Mouse (Mus musculus): ENCODE results near the gene Nit1. TPM values are rescaled to one million over a fixed set of nuclear protein-coding genes. Genes with fewer than 3 reads are reported as not detected.
A peak's percentile ranks its signal among the peaks of the same experiment; 100 is the strongest.

The Nit1 gene
- total and polyA plus RNA-seq, 3 experiments: 39.5 to 51.4 (median 40.8) TPM

- H3K4me3 ChIP-seq (replicated peaks in 1 of 3; ENCODE audit: low read depth in 2 of 3, low read length in 2 of 3, poor library complexity in 1 of 3): no peak overlapping the region
- H3K9me3 ChIP-seq (replicated peaks; ENCODE audit: low read length): no peaks in the 10 kb centered on the region
- H3K36me3 ChIP-seq (replicated peaks in 1 of 2; ENCODE audit: control insufficient read depth in 1 of 2, insufficient read depth in 1 of 2, low read length in 1 of 2): peaks cover 2 to 24% of the 10 kb centered on the region in 2 experiments
- H3K4me1 ChIP-seq (ENCODE audit: control insufficient read depth in 1 of 2, insufficient read depth in 2 of 2): peaks cover 3 to 23% of the 10 kb centered on the region in 2 experiments; a peak in 3 of 4 replicates
- H3K4me2 ChIP-seq (ENCODE audit: insufficient read depth, low read depth, poor library complexity, severe bottlenecking): no peak overlapping the region
- no peak overlapping the region for H3K9ac ChIP-seq (ENCODE audit: insufficient read depth, low read depth)
- no peak overlapping the region for H3K27ac ChIP-seq (ENCODE audit: insufficient read depth, low read depth)
- H3K27me3 ChIP-seq (replicated peaks): no peaks in the 10 kb centered on the region
- dilution Hi-C loops (cut with MboI; ENCODE audit: extremely low pct_ligation_motif_present, extremely low pct_unique_long_range_greater_than_20kb, low sequenced_read_pairs) (no loop called here), in situ Hi-C loops (cut with MboI; ENCODE audit: low pct_ligation_motif_present, low pct_unique_long_range_greater_than_20kb, low sequenced_read_pairs) (no loop called here)
- TF ChIP-seq CTCF (conservative IDR thresholded peaks at IDR 0.05 in 1 of 2, IDR thresholded peaks at IDR 0.05 in 1 of 2; ENCODE audit: low read depth in 2 of 2, low read length in 2 of 2): peak in 1 of 2 experiments; percentile 93; a peak in 3 of 4 replicates
- peak; percentile 99 for TF ChIP-seq ZNF384 (IDR thresholded peaks at IDR 0.05; ENCODE audit: low read depth, low read length)
- peak; percentile 92 for TF ChIP-seq RAD21 (IDR thresholded peaks at IDR 0.05; ENCODE audit: low read depth, low read length)
- no peak for TF ChIP-seq RCOR1 (conservative IDR thresholded peaks at IDR 0.05; ENCODE audit: low read depth, low read length)
- no peak for TF ChIP-seq IRF4 (IDR thresholded peaks at IDR 0.05; ENCODE audit: low read depth, low read length)
- TF ChIP-seq PAX5 (IDR thresholded peaks at IDR 0.05; ENCODE audit: low read length): no peak
- no peak; the same call in 1 of the 2 replicates for TF ChIP-seq ZC3H11A (IDR thresholded peaks at IDR 0.05; ENCODE audit: low read depth, low read length)
- TF ChIP-seq ELF1 (IDR thresholded peaks at IDR 0.05; ENCODE audit: low read depth, low read length): no peak
- no peak for TF ChIP-seq USF1 (IDR thresholded peaks at IDR 0.05; ENCODE audit: low read depth, low read length)
- no peak for TF ChIP-seq BHLHE40 (IDR thresholded peaks at IDR 0.05; ENCODE audit: low read depth, low read length)
- peak; percentile 77 for TF ChIP-seq SMC3 (IDR thresholded peaks at IDR 0.05; ENCODE audit: low read depth, low read length)
- H3K79me2 ChIP-seq (replicated peaks; ENCODE audit: control insufficient read depth, extremely low read depth, insufficient read depth, poor library complexity, severe bottlenecking): peaks cover 7% of the 10 kb centered on the region
- DNase-seq (ENCODE audit: extremely low read depth): no peak
Measured at GRCm38 (mm10) chr1:171321415-171321814, 24.0 kb downstream of the Nit1 start.

- no peak for DNase-seq (ENCODE audit: extremely low read depth)
- no peak overlapping the region for H3K4me2 ChIP-seq (ENCODE audit: insufficient read depth, low read depth, poor library complexity, severe bottlenecking)
- H3K4me1 ChIP-seq (ENCODE audit: control insufficient read depth in 1 of 2, insufficient read depth in 2 of 2): peaks cover 0 to 12% of the 10 kb centered on the region in 2 experiments; a peak in 2 of 4 replicates
- H3K27me3 ChIP-seq (replicated peaks): no peaks in the 10 kb centered on the region
- dilution Hi-C loops (cut with MboI; ENCODE audit: extremely low pct_ligation_motif_present, extremely low pct_unique_long_range_greater_than_20kb, low sequenced_read_pairs): no loop called here
- H3K4me3 ChIP-seq (replicated peaks in 1 of 3; ENCODE audit: low read depth in 2 of 3, low read length in 2 of 3, poor library complexity in 1 of 3): no peak overlapping the region
- H3K36me3 ChIP-seq (replicated peaks in 1 of 2; ENCODE audit: control insufficient read depth in 1 of 2, insufficient read depth in 1 of 2, low read length in 1 of 2): peaks cover 0 to 15% of the 10 kb centered on the region in 2 experiments
- no peak overlapping the region for H3K27ac ChIP-seq (ENCODE audit: insufficient read depth, low read depth)
- no peak overlapping the region for H3K9ac ChIP-seq (ENCODE audit: insufficient read depth, low read depth)
- TF ChIP-seq CHD2 (IDR thresholded peaks at IDR 0.05; ENCODE audit: low read length): no peak
- TF ChIP-seq ZC3H11A (IDR thresholded peaks at IDR 0.05; ENCODE audit: low read depth, low read length): no peak
- TF ChIP-seq SMC3 (IDR thresholded peaks at IDR 0.05; ENCODE audit: low read depth, low read length): no peak
- TF ChIP-seq ETS1 (conservative IDR thresholded peaks at IDR 0.05; ENCODE audit: low read depth, low read length): no peak
- no peak for TF ChIP-seq MAX (IDR thresholded peaks at IDR 0.05; ENCODE audit: low read length)
- no peak for TF ChIP-seq USF2 (conservative IDR thresholded peaks at IDR 0.05; ENCODE audit: low read depth, low read length)
- no peak for TF ChIP-seq CHD1 (IDR thresholded peaks at IDR 0.05; ENCODE audit: low read depth, low read length)
- no peak for TF ChIP-seq EP300 (IDR thresholded peaks at IDR 0.05; ENCODE audit: low read length)
- TF ChIP-seq ZMIZ1 (IDR thresholded peaks at IDR 0.05; ENCODE audit: low read depth, low read length): no peak
- TF ChIP-seq MAFK (IDR thresholded peaks at IDR 0.05; ENCODE audit: insufficient replicate concordance, low read length): no peak
- no peak for TF ChIP-seq MEF2A (IDR thresholded peaks at IDR 0.05; ENCODE audit: borderline replicate concordance, low read depth, low read length)
- TF ChIP-seq POLR2A (IDR thresholded peaks at IDR 0.05; ENCODE audit: low read depth, low read length): no peak
- no peak for TF ChIP-seq E2F4 (IDR thresholded peaks at IDR 0.05; ENCODE audit: insufficient replicate concordance, low read depth, low read length)
- no peak for TF ChIP-seq ELF1 (IDR thresholded peaks at IDR 0.05; ENCODE audit: low read depth, low read length)
- no peaks in the 10 kb centered on the region for H3K79me2 ChIP-seq (replicated peaks; ENCODE audit: control insufficient read depth, extremely low read depth, insufficient read depth, poor library complexity, severe bottlenecking)
- in situ Hi-C loops (cut with MboI; ENCODE audit: low pct_ligation_motif_present, low pct_unique_long_range_greater_than_20kb, low sequenced_read_pairs): no loop called here
- no peaks in the 10 kb centered on the region for H3K9me3 ChIP-seq (replicated peaks; ENCODE audit: low read length)
Measured at GRCm38 (mm10) chr1:171320151-171320550, 25.3 kb downstream of the Nit1 start.
